Mouse (Mus musculus) brain, embryonic 14.5 days (tissue): Measurements from ENCODE around the gene Klf16. TPM values are rescaled to one million over a fixed set of nuclear protein-coding genes. Genes with fewer than 3 reads are reported as not detected.

Source experiments
- DNase-seq: peaks from one replicate; pipeline ENCODE4 v3.0.0-alpha.2; 2011; ENCODE audit warnings: low read depth
- CTCF ChIP-seq: fragments of 200-500 bp; IDR thresholded peaks from 2 replicates; pipeline ENCODE4 v1.5.1; 2012; ENCODE audit warnings: inconsistent platforms, mild to moderate bottlenecking, moderate library complexity, borderline replicate concordance; ENCODE audit not compliant: insufficient read depth, insufficient read length; ENCODE audit errors: extremely low read depth
- POLR2A ChIP-seq: fragments of 200-500 bp; IDR thresholded peaks from 2 replicates; pipeline ENCODE4 v1.6.1; 2012; ENCODE audit warnings: mild to moderate bottlenecking, inconsistent platforms, borderline replicate concordance; ENCODE audit not compliant: poor library complexity, insufficient read depth, insufficient read length, severe bottlenecking; ENCODE audit errors: extremely low read depth
- polyA plus RNA-seq: library from polyadenylated mRNA; depleted of rRNA; stranded (reverse); fragments of >200 nt; gene quantifications from 2 replicates; pipeline ENCODE4 v1.2.3, GENCODE M21; 2012; rRNA removed

Klf16 gene
- polyA plus RNA-seq: 12.2 and 15.9 TPM in 2 replicates

GRCm38 (mm10) chr10:80577195-80578130 is at the start of gene Klf16:
Gene Klf16, minus strand, starts transcription at chr10:80577321.
- TF ChIP-seq CTCF (no peak), POLR2A (0 out of 2 replicates have a peak, but pooled peaks have one; percentile 18)
- DNase-seq: peak; percentile 97

- DNase-seq: no peak
- TF ChIP-seq POLR2A (no peak), CTCF (no peak)
Observed at GRCm38 (mm10) chr10:80625764-80626163, 48.6 kb upstream of the Klf16 start.

GRCm38 (mm10) chr10:80623457-80624191 is 46.5 kb upstream of the Klf16 start:
- TF ChIP-seq CTCF: no peak
- no peak for TF ChIP-seq POLR2A
- peak; percentile 39 for DNase-seq

- no peak for TF ChIP-seq CTCF
- TF ChIP-seq POLR2A: peak; percentile 96
- peak; percentile 11 for DNase-seq
Observed at GRCm38 (mm10) chr10:80622661-80623456, 45.7 kb upstream of the Klf16 start, which contains the start of gene Csnk1g2. Gene Csnk1g2, plus strand, starts transcription at chr10:80622838.

- TF ChIP-seq CTCF (no peak), POLR2A (peak; percentile 42; the same call in 1 of the 2 replicates)
- DNase-seq: peak; percentile 100
Observed at GRCm38 (mm10) chr10:80621940-80622660, 45.0 kb upstream of the Klf16 start.

GRCm38 (mm10) chr10:80621690-80621939 is 44.5 kb upstream of the Klf16 start:
- TF ChIP-seq POLR2A: no peak
- TF ChIP-seq CTCF: no peak
- DNase-seq: no peak

- no peak for TF ChIP-seq POLR2A
- TF ChIP-seq CTCF: no peak
- no peak for DNase-seq
Observed at GRCm38 (mm10) chr10:80620796-80621689, 43.9 kb upstream of the Klf16 start.

- TF ChIP-seq CTCF: no peak
- TF ChIP-seq POLR2A: no peak
- DNase-seq: no peak
Observed at GRCm38 (mm10) chr10:80620365-80620764, 43.2 kb upstream of the Klf16 start.

- no peak for TF ChIP-seq CTCF
- TF ChIP-seq POLR2A: no peak
- DNase-seq: no peak
Observed at GRCm38 (mm10) chr10:80619465-80620244, 42.5 kb upstream of the Klf16 start.
